Mouse (Mus musculus) erythroid progenitor cell, adult 5-6 weeks (primary cell): ENCODE results near the gene Hs6st1. TPM values are rescaled to one million over a fixed set of nuclear protein-coding genes. Genes with fewer than 3 reads are reported as not detected.
"Not testable (repeated sequence)": the region's sequence is repeated elsewhere in the genome, so short reads cannot be mapped to it uniquely, and the experiment has no call there.

Source experiments
- ATAC-seq: replicated peaks from 2 replicates; pipeline ENCODE4 v1.8.0; 2016; ENCODE audit warnings: moderate number of reproducible peaks, mild to moderate bottlenecking, moderate TSS enrichment, inconsistent platforms; ENCODE audit not compliant: poor library complexity, low FRiP score, severe bottlenecking
- total RNA-seq, 2 experiments: library from RNA; stranded (forward) in 1 of 2; stranded (reverse) in 1 of 2; fragments of 150-400 nt in 1 of 2; fragments of 186-747, 209-891 nt in 1 of 2; gene quantifications; 2 replicates each; pipeline versions ENCODE4 v1.2.3 to v1.2.4; 2015 to 2017; ENCODE audit warnings: low replicate concordance in 2 of 2

Gene Hs6st1
- total RNA-seq (2015; ENCODE audit: low replicate concordance) (205 and 226 TPM in 2 replicates), total RNA-seq (2017; ENCODE audit: low replicate concordance) (148 and 153 TPM in 2 replicates)

GRCm38 (mm10) chr1:36068076-36068475 lies at the start of gene Hs6st1:
Hs6st1 (plus strand) TSS chr1:36068400.
- peak; percentile 75 for ATAC-seq

DNA sequence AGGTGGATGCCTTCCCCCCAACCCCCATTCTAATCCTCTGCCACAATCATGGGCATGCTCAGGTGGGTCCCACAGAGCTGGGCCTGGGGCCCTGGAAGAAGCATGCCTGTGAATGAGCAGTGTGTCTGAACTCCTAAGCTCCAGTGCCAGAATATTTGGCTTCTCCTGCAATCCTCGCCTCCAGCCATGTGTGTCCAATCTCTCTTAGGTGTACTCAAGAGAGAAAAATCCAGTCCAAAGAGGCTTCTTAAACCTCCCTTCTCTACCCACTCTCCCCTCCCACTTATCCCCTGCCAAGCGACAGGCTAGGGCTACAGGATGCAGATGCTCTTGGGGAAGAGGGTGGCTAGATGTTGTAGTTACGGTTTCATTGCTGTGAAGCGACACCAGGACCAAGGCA lies 49.6 kb upstream of the Hs6st1 start:
- ATAC-seq = no peak

DNA sequence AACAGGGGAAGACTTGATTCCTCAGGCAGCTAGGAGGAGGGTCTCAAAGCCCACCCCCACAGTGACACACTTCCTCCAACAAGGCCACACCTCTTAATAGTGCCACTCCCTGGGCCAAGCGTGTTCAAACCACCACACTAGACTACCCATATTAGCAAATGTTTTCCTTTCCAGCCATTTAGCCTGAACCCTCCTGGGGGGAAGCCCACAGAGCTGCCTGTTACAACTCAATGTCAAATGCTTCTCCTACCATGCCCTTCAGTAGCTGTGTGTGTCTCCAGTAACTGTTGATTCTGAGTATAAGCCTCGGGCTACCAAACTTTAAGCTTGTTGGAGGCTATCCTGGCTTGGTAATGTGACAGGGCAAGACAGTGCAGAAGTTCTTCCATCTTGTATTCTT lies 49.0 kb upstream of the Hs6st1 start:
- ATAC-seq = no peak

DNA sequence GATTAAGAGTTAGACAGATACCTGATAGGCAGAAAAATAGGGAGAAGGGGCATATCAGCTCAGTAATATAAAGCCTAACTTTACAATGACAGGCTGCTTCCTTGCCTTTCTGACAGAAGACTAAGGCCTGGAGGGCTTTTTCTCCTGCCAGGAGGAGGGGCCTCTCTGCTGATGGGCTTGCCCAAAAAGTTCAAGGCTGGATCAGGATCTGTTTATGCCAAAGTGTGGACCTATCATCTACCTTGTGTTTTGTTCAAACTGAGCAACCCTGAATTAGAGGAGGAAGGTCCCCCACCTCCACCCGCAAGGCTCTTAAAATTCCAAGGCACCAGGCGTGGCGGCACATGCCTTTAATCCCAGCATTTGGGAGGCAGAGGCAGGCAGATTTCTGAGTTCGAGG lies 47.9 kb upstream of the Hs6st1 start:
- no peak for ATAC-seq

- no peak for ATAC-seq
These were observed 37.8 kb upstream of the Hs6st1 start for GRCm38 (mm10) chr1:36030421-36030821.

GRCm38 (mm10) chr1:36038769-36039168 lies 29.4 kb upstream of the Hs6st1 start:
- ATAC-seq = no peak

DNA sequence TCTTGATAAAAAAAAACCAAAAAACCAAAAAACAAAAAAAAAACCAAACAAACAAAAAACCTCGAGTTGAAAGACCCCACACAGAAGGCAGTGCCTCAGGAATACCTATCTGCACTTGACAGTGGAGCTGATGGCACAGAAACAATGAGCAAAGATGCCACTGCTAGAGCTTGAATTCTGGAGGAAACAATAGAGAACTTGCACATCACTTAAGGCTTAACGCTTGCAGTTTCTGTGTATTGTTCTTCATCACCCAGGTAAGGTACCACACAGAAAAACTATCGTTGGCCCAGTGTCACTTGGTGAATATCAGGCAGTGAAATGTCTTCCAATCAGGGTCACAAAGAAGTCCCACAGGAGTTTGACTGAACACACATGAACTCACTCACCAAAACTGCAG lies 26.1 kb upstream of the Hs6st1 start:
- ATAC-seq = no peak

DNA sequence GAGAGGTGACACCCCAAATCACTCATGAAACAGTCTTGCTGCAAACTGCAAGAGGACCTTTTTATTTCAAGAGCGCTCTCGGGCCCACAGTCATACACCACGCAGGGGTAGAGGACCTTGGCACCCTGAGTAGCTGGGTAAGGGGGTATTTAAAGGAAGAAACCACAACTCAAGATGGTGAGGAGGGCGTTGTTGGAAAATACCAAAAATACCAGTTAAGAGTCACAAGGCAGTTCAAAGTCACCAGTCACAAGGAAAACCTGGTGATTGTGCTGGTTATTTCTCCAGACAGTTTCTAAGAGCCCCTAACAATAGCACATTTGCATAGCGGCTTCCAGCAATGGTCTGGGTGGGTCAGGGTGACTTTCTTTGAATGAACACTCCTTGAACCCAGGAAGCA lies 24.4 kb upstream of the Hs6st1 start:
- not testable (repeated sequence) for ATAC-seq

- ATAC-seq = no peak
These were observed 23.9 kb upstream of the Hs6st1 start for GRCm38 (mm10) chr1:36044288-36044687.

DNA sequence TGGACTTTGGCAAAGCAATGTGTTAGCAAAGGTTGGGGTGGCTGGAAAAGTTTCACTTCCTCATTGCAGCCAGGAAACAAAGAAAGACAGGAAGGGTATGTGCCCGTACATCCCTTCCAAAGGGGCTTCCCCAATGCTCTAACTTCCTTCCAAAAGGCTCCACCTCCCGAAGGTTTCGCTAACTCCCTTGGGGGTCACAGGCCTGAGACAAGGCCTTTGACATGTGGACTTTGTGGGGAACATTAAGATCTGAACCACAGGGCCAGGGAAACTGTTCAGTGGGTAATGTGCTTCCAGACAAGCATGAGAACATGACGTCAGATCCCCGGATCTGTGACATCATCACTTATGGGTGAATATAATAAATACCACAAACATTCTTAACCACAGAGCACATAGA lies 15.5 kb upstream of the Hs6st1 start:
- ATAC-seq = no peak

DNA sequence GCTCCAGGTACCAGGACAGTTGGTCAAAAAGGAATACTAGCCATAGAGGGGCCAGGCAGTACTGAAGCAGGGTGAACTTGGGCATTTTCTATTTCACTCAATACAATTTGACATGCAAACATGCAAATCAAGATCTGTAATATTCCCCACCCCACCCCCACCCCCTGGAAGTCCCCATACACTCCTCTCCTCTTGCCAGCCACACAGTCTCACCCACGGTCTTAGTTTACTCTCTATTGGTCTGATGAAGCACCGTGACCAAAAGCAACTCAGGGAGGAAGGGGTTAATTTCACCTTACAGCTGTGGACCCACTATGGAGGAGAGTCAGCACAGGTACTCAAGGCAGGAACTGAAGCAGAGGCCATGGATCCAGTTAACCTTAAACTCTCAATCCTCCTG lies 14.6 kb upstream of the Hs6st1 start:
- ATAC-seq = no peak

DNA sequence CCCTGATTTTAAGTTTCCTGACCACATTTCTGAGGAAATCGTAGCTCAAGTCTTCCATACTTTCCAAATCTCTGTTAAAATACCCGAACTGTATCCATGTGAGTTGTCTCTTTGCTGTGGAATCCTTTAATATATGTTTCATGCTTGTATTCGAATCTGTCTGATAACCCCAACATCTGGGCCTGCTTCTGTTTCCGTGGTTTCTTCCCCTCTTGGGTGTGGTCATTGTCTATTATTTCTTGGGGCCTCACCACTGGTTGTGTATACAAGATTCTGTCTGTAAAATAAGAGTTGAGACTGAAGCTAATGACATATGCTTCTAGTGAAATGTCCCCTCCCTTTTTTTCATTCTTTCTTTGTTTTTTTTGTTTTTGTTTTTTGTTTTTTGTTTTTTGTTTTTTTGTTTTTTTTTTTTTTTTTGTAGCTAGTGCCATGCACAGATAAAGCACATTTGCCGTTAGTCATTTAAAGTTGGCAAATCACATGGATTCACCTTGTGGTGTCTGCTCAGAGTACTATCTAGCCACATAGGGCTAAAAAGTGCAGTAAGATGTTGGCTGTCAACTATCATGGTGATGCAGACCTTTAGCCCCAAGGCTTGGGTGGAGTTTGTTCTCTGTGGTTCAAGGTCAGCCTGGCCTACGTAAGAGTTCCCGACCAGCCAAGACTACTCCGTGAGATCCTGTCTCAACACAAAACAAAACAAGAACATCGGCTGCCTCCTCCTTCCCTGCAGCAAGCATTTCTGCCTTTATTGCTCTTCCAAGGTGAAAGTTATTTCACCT lies 13.8 kb upstream of the Hs6st1 start:
- ATAC-seq = peak; percentile 98

DNA sequence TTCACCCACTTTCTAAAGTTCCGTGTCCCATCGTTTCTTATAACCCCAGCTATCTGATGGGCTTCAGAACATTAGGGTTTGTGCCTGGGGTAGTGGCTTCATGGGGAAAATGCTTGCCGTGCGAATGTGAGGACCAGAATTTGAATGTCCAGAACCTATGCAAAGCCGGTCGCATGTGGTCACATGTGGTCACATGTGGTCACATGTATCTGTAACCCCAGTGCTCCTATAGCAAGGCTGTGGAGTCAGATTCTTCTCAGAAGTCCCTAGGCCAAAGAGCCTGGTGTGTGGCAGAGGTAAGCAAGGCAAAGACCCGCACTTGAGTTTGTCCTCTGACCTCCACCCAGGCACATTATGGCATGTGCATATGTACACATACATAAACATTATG lies 13.2 kb upstream of the Hs6st1 start:
- ATAC-seq = peak; percentile 40

- ATAC-seq = no peak
These were observed 8.8 kb upstream of the Hs6st1 start for GRCm38 (mm10) chr1:36059351-36059750.

- ATAC-seq = no peak
These were observed 7.9 kb upstream of the Hs6st1 start for GRCm38 (mm10) chr1:36059959-36060953.

GRCm38 (mm10) chr1:36061211-36061915 lies 6.8 kb upstream of the Hs6st1 start:
- ATAC-seq = no peak

GRCm38 (mm10) chr1:36062088-36062805 lies 6.0 kb upstream of the Hs6st1 start:
- ATAC-seq = peak; percentile 80

GRCm38 (mm10) chr1:36062826-36063640 lies 5.2 kb upstream of the Hs6st1 start:
- ATAC-seq = no peak

- no peak for ATAC-seq
These were observed 4.6 kb upstream of the Hs6st1 start for GRCm38 (mm10) chr1:36063641-36063955.
